Mouse (Mus musculus): Measurements from ENCODE around the gene Usp35. TPM values are rescaled to one million over a fixed set of nuclear protein-coding genes. Genes with fewer than 3 reads are reported as not detected.

Gene Usp35
- polyA plus RNA-seq, 1 experiment: 16.4 TPM

DNA sequence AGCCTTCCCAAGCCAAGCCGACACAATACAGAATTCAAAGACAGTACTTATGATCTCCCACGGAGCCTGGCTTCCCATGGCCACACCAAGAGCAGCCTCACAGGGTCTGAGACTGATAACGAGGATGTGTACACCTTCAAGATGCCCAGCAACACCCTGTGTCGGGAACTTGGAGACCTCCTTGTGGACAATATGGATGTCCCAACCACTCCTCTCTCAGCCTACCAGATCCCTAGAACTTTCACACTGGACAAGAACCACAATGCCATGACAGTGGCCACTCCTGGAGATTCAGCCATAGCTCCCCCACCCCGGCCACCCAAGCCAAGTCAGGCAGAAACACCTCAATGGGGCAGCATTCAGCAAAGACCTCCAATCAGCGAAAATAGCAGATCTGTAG, 32.9 kb downstream of the Usp35 start:
- H3K4me1 ChIP-seq (ENCODE audit: control insufficient read depth, insufficient read depth, low read length): no peaks in the 10 kb centered on the region
- no peak overlapping the region for H3K4me3 ChIP-seq (ENCODE audit: insufficient read depth, low read length)
- H3K27ac ChIP-seq (ENCODE audit: insufficient read depth, low read length): no peak overlapping the region
- TF ChIP-seq CTCF (IDR thresholded peaks at IDR 0.05; ENCODE audit: extremely low read depth, insufficient read depth, low read length): no peak
- TF ChIP-seq POLR2A (IDR thresholded peaks at IDR 0.05; ENCODE audit: extremely low read depth, insufficient read depth, low read length): no peak

DNA sequence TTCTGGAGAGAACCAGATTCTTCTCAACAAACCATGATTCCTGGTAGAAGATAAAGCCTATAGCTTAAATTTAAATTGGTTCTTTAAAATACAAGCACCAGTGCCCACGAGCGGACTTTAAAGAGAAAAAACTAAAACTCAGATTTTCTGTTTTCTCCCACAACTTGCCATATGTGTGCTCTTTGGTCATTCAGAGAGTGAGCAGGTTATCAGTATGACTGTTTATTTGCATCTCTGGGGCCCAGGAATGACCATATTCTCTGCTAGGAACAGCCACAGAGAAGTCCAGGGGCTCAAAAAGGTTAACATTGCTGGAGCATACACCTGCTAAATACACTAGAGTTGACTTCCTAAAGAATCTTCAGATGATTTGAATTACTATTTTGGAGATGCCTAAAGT, 33.5 kb downstream of the Usp35 start:
- no peak overlapping the region for H3K27ac ChIP-seq (ENCODE audit: insufficient read depth, low read length)
- no peaks in the 10 kb centered on the region for H3K4me1 ChIP-seq (ENCODE audit: control insufficient read depth, insufficient read depth, low read length)
- TF ChIP-seq POLR2A (IDR thresholded peaks at IDR 0.05; ENCODE audit: extremely low read depth, insufficient read depth, low read length) (no peak), CTCF (IDR thresholded peaks at IDR 0.05; ENCODE audit: extremely low read depth, insufficient read depth, low read length) (no peak)
- no peak overlapping the region for H3K4me3 ChIP-seq (ENCODE audit: insufficient read depth, low read length)

DNA sequence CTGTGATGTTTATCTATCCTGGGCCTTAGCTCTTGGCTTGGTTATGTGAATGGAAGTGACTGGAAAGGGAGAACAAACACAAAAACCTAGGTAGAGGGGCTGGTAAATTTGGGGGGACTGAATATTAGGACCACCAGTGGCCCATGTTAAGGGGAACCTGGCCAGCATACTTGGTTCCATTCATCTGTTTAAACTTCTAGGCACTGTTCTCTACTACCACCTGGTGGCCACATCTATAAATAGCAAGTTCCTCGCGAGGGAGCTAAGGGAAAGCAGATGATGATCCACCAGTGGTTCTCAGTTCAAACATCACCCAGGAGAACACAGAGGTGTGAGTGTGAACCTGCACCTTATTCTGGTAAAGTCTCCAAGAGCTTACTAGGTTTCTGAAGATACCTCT, 34.4 kb downstream of the Usp35 start:
- Histone ChIP-seq H3K4me1 (ENCODE audit: control insufficient read depth, insufficient read depth, low read length) (no peaks in the 10 kb centered on the region), H3K27ac (ENCODE audit: insufficient read depth, low read length) (no peak overlapping the region), H3K4me3 (ENCODE audit: insufficient read depth, low read length) (no peak overlapping the region)
- TF ChIP-seq CTCF (IDR thresholded peaks at IDR 0.05; ENCODE audit: extremely low read depth, insufficient read depth, low read length): peak; percentile 69
- TF ChIP-seq POLR2A (IDR thresholded peaks at IDR 0.05; ENCODE audit: extremely low read depth, insufficient read depth, low read length): no peak

DNA sequence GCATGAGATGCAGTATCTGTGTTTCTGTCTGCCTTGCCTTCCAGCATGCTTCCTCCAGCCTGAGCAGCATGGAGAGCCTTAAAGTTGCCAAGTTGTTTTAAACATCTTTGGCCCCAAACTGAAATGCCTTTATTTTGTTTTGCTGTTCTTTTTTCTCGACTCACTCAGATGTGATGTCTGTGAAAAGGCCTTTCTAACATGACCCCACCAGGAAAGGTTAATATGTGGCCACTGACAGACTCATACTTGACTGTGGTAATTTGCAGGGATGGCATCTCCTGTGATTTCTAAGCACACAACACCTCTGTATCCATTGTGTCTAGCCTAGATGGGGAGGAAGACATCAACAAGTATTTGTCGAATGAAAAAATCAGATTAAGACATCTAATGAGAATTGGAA, 34.8 kb downstream of the Usp35 start:
- H3K4me3 ChIP-seq (ENCODE audit: insufficient read depth, low read length): no peak overlapping the region
- TF ChIP-seq POLR2A (IDR thresholded peaks at IDR 0.05; ENCODE audit: extremely low read depth, insufficient read depth, low read length) (no peak), CTCF (IDR thresholded peaks at IDR 0.05; ENCODE audit: extremely low read depth, insufficient read depth, low read length) (no peak)
- H3K27ac ChIP-seq (ENCODE audit: insufficient read depth, low read length): no peak overlapping the region
- no peaks in the 10 kb centered on the region for H3K4me1 ChIP-seq (ENCODE audit: control insufficient read depth, insufficient read depth, low read length)

DNA sequence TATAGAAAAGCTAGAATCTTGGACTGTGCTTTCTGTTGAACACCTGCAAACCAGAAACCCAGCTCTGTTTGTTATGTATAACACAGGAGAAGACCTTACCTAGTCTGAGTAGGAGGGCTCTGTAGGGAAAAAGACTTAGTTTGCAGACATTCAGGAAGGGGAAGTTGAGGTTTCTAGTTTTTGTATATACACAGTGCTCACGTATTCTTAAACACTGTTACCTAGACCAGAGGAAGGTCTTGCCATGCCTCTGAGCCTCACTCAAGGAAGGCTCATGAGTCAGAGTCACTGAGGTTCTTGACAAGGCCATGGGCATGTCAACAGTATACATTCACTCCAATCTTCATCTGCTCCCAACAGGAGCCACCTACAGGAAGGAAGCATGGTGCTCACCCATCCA, 60.8 kb downstream of the Usp35 start:
- no peak overlapping the region for H3K27ac ChIP-seq (ENCODE audit: insufficient read depth, low read length)
- H3K4me3 ChIP-seq (ENCODE audit: insufficient read depth, low read length): no peak overlapping the region
- no peak for TF ChIP-seq POLR2A (IDR thresholded peaks at IDR 0.05; ENCODE audit: extremely low read depth, insufficient read depth, low read length)
- TF ChIP-seq CTCF (IDR thresholded peaks at IDR 0.05; ENCODE audit: extremely low read depth, insufficient read depth, low read length): no peak
- H3K4me1 ChIP-seq (ENCODE audit: control insufficient read depth, insufficient read depth, low read length): peaks cover 2% of the 10 kb centered on the region; the same call in 1 of the 2 replicates

DNA sequence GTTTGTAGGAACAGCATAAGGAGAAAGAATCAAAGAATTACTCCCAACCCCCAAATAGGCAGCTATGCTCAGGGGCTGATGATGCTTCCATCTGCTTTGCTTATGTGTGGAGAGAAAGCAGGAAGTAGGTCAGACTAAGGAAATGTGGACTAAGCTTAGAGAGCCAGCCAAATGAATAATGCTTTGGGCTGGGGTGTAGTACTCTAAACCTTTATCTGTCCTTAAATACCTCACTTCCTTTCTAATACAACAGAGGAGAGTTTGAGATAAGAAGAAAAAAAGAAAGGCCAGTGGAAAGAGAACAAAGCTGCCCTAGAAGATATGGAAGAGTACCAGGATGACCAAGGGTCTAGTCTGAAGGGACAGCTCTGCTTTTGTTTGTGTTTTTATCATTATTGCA, 61.5 kb downstream of the Usp35 start:
- Histone ChIP-seq H3K4me3 (ENCODE audit: insufficient read depth, low read length) (no peak overlapping the region), H3K27ac (ENCODE audit: insufficient read depth, low read length) (no peak overlapping the region), H3K4me1 (ENCODE audit: control insufficient read depth, insufficient read depth, low read length) (peaks cover 2% of the 10 kb centered on the region; the same call in 1 of the 2 replicates)
- no peak for TF ChIP-seq POLR2A (IDR thresholded peaks at IDR 0.05; ENCODE audit: extremely low read depth, insufficient read depth, low read length)
- TF ChIP-seq CTCF (IDR thresholded peaks at IDR 0.05; ENCODE audit: extremely low read depth, insufficient read depth, low read length): no peak

DNA sequence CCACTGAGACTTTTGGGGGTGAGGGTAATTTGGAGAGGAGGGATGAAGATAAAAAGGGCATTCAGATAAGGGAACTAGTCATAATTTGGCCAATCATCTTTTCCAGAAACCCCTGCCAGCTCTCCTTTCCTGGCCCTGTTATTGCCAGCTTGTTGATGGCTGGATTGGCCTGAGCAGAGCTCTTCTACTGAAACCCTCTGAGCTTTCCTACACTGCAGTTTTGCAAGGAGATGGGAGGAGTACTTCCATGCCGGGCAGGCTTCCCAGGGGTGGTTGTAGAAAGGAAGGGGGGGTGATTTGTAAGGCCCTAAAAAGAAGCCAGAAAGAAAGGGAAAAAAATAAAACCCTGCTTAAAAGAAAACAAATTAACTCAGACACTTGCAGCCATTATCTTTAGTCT, 69.3 kb downstream of the Usp35 start:
- Histone ChIP-seq H3K27ac (ENCODE audit: insufficient read depth, low read length) (no peak overlapping the region), H3K4me1 (ENCODE audit: control insufficient read depth, insufficient read depth, low read length) (no peaks in the 10 kb centered on the region)
- TF ChIP-seq CTCF (IDR thresholded peaks at IDR 0.05; ENCODE audit: extremely low read depth, insufficient read depth, low read length) (no peak), POLR2A (IDR thresholded peaks at IDR 0.05; ENCODE audit: extremely low read depth, insufficient read depth, low read length) (no peak)

More for the DNA sequence above, 69.3 kb downstream of the Usp35 start:
- H3K4me3 ChIP-seq (ENCODE audit: insufficient read depth, low read length): no peak overlapping the region

Other genes starting within 250 kb of the Usp35 start
- gene Kctd21, start 307 bp upstream of the Usp35 start, polyA plus RNA-seq (2012; rRNA removed): 14.3 and 14.8 TPM in 2 replicates
- gene Alg8, start 39.6 kb upstream of the Usp35 start, polyA plus RNA-seq (2012; rRNA removed): 11.9 and 13.2 TPM in 2 replicates
- 215 and 243 TPM in 2 replicates for gene Ndufc2, start 68.0 kb upstream of the Usp35 start, polyA plus RNA-seq (2012; rRNA removed)
- gene Thrsp, start 85.7 kb upstream of the Usp35 start, polyA plus RNA-seq (2012; rRNA removed): 53.6 and 56.8 TPM in 2 replicates
- 3.9 and 4.0 TPM in 2 replicates for gene Kctd14, start 119.3 kb upstream of the Usp35 start, polyA plus RNA-seq (2012; rRNA removed)
- gene Ints4, start 148.9 kb upstream of the Usp35 start, polyA plus RNA-seq (2012; rRNA removed): 49.8 and 52.8 TPM in 2 replicates
- 61.6 and 65.2 TPM in 2 replicates for gene Aamdc, start 247.5 kb upstream of the Usp35 start, polyA plus RNA-seq (2012; rRNA removed)
- gene Rsf1, start 247.9 kb upstream of the Usp35 start, polyA plus RNA-seq (2012; rRNA removed): 14.0 and 14.8 TPM in 2 replicates